In the genomic region with DNA sequence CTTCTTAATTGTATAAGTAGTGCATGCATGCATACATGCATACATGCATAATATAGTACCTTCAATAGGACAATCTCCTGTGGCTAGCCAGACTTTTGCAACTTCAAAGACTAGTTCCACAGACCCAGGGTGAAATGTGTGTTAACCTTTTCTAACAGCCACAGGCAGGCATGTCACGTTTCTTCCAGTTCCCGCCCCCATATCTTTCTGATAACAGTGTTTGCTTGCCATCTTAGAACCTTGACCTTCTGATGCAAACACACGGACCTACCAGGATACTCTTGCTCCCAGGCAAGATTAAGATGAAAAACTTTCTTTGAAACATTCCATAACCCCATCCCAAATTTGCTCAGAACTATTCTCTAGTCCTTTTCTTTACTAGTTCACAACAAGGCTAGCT, we compare ENCODE assay signal across 22 mouse cellular contexts.
DNase-seq lines count a peak whose midpoint lies in the region; ATAC-seq and TF ChIP-seq lines count a peak whose summit lies in the region.
"Had no signal": no experiment of that assay in that cellular context is flagged by ENCODE, and none has a peak within 500 bp of the region (broad histone marks: within the 10 kb centered on the region; RNA-seq: fewer than 3 reads in every experiment).

No protein-coding gene starts in this region.

- ATAC-seq in lung, postnatal 0 days, result 0 out of 2 replicates have a peak, but pooled peaks have one; percentile 49
- peak; percentile 41; the same call in 1 of the 2 replicates for ATAC-seq in liver, postnatal 0 days
- no peak for ATAC-seq in erythroid progenitor cell, adult 5-6 weeks (replicated peaks; ENCODE audit: low FRiP score, poor library complexity, severe bottlenecking)
- ATAC-seq in forebrain, embryonic 12.5 days (ENCODE audit: low FRiP score), result no peak
- ATAC-seq: activated CD4-positive, CD25-positive, alpha-beta regulatory T cell, adult 4 months; forebrain, embryonic 15.5 days; midbrain, embryonic 16.5 days had no signal

- no peaks in the 10 kb centered on the region for H3K36me3 ChIP-seq in lung, postnatal 0 days (ENCODE audit: insufficient read depth, low read length)
- no peaks in the 10 kb centered on the region for H3K36me3 ChIP-seq in liver, postnatal 0 days (replicated peaks; ENCODE audit: insufficient read depth, low read length)
- H3K36me3 ChIP-seq in forebrain, embryonic 12.5 days (replicated peaks), result no peaks in the 10 kb centered on the region
- H3K36me3 ChIP-seq: forebrain, embryonic 15.5 days; midbrain, embryonic 10.5 days had no signal

- no peaks in the 10 kb centered on the region for H3K9me3 ChIP-seq in lung, postnatal 0 days (ENCODE audit: low read length)
- no peaks in the 10 kb centered on the region for H3K9me3 ChIP-seq in liver, postnatal 0 days (ENCODE audit: low read length)
- no peaks in the 10 kb centered on the region for H3K9me3 ChIP-seq in forebrain, embryonic 12.5 days
- H3K9me3 ChIP-seq: forebrain, embryonic 15.5 days; midbrain, embryonic 10.5 days had no signal

- no peak for TF ChIP-seq CTCF in lung, postnatal 0 days (IDR thresholded peaks at IDR 0.05)
- no peak for TF ChIP-seq CTCF in lung, adult 2 months (IDR thresholded peaks at IDR 0.05; ENCODE audit: insufficient read depth, low read length)
- no peak for TF ChIP-seq CTCF in liver, postnatal 0 days (IDR thresholded peaks at IDR 0.05; ENCODE audit: low read depth)

- H3K4me2 ChIP-seq in lung, postnatal 0 days (replicated peaks; ENCODE audit: low read depth, low read length), result no peak overlapping the region
- H3K4me2 ChIP-seq in liver, postnatal 0 days (ENCODE audit: low read depth, low read length), result no peak overlapping the region
- H3K4me2 ChIP-seq in forebrain, embryonic 12.5 days, result no peak overlapping the region
- H3K4me2 ChIP-seq: forebrain, embryonic 15.5 days; hindbrain, embryonic 14.5 days had no signal

- no peak overlapping the region for H3K9ac ChIP-seq in lung, postnatal 0 days (replicated peaks; ENCODE audit: low read depth)
- no peak overlapping the region for H3K9ac ChIP-seq in liver, postnatal 0 days (replicated peaks)
- H3K9ac ChIP-seq in forebrain, embryonic 12.5 days, result no peak overlapping the region
- H3K9ac ChIP-seq: forebrain, embryonic 15.5 days; hindbrain, embryonic 14.5 days had no signal

- TF ChIP-seq POLR2A in lung, adult 2 months (IDR thresholded peaks at IDR 0.05; ENCODE audit: borderline replicate concordance, extremely low read depth, low read depth, low read length), result no peak

- TF ChIP-seq EP300 in lung, postnatal 0 days (IDR thresholded peaks at IDR 0.05), result no peak
- TF ChIP-seq EP300 in liver, postnatal 0 days (IDR thresholded peaks at IDR 0.05; ENCODE audit: low read depth), result no peak

- no peaks in the 10 kb centered on the region for H3K27me3 ChIP-seq in lung, postnatal 0 days (replicated peaks; ENCODE audit: insufficient read depth, low read length)
- no peaks in the 10 kb centered on the region for H3K27me3 ChIP-seq in liver, postnatal 0 days (ENCODE audit: insufficient read depth, low read length)
- H3K27me3 ChIP-seq in forebrain, embryonic 12.5 days, result no peaks in the 10 kb centered on the region
- H3K27me3 ChIP-seq: forebrain, embryonic 15.5 days had no signal

- 24% methylated on average over 3 of the region's 3 CpGs for WGBS in lung, postnatal 0 days
- 45% methylated on average over 3 of the region's 3 CpGs for WGBS in lung, adult 2 months
- WGBS in liver, postnatal 0 days (ENCODE audit: insufficient replicate concordance), result 35% methylated on average over 3 of the region's 3 CpGs
- WGBS in forebrain, embryonic 12.5 days, result 68% methylated on average over 3 of the region's 3 CpGs

- DNase-seq in adrenal gland, adult 2 months, result peak; percentile 12
- no peak for DNase-seq in adrenal gland, postnatal 36 days
- peak; percentile 34 for DNase-seq in lung, postnatal 0 days (ENCODE audit: low spot score)
- no peak for DNase-seq in lung, adult 2 months
- no peak for DNase-seq in liver, postnatal 0 days
- no peak for DNase-seq in kidney, postnatal 25 days
- DNase-seq: adrenal gland, postnatal 10 days; cerebellum, adult 2 months; cerebellum, postnatal 36 days; gastrocnemius, postnatal 36 days; heart, postnatal 4 days; kidney, adult 18-20 months; right cerebral cortex, postnatal 4 days had no signal

- no peaks in the 10 kb centered on the region; the same call in 1 of the 2 replicates for H3K4me1 ChIP-seq in lung, postnatal 0 days (ENCODE audit: insufficient read depth, low read depth, low read length)
- H3K4me1 ChIP-seq in lung, adult 2 months (ENCODE audit: control insufficient read depth, insufficient read depth, low read length), result no peaks in the 10 kb centered on the region
- H3K4me1 ChIP-seq in liver, postnatal 0 days (ENCODE audit: insufficient read depth), result peaks cover 26% of the 10 kb centered on the region
- H3K4me1 ChIP-seq in forebrain, embryonic 12.5 days, result no peaks in the 10 kb centered on the region
- H3K4me1 ChIP-seq: forebrain, embryonic 15.5 days; midbrain, embryonic 10.5 days had no signal

- H3K4me3 ChIP-seq in lung, postnatal 0 days (ENCODE audit: low read depth, low read length), result no peak overlapping the region
- no peak overlapping the region for H3K4me3 ChIP-seq in lung, adult 2 months (replicated peaks; ENCODE audit: extremely low read depth, low read depth, low read length)
- H3K4me3 ChIP-seq in liver, postnatal 0 days (ENCODE audit: low read depth, low read length), result no peak overlapping the region
- H3K4me3 ChIP-seq in forebrain, embryonic 12.5 days (replicated peaks), result no peak overlapping the region
- H3K4me3 ChIP-seq: forebrain, embryonic 15.5 days; left cerebral cortex, adult 2 months; midbrain, embryonic 10.5 days; myocyte had no signal

- H3K27ac ChIP-seq in lung, postnatal 0 days (ENCODE audit: low read length), result no peak overlapping the region
- H3K27ac ChIP-seq in liver, postnatal 0 days (ENCODE audit: low read depth), result no peak overlapping the region
- no peak overlapping the region for H3K27ac ChIP-seq in forebrain, embryonic 12.5 days
- H3K27ac ChIP-seq: forebrain, embryonic 15.5 days; hindbrain, embryonic 14.5 days; left cerebral cortex, adult 2 months; midbrain, embryonic 10.5 days had no signal

Comparison
In these comparisons a context has a peak if more than half of its experiments do, and no peak if none do; other contexts are left out.
1. DNase-seq: peak in adrenal gland, adult 2 months (single experiment) and lung, postnatal 0 days (single experiment); none in adrenal gland, postnatal 36 days (0 of 2), lung, adult 2 months (single experiment), liver, postnatal 0 days (single experiment) and kidney, postnatal 25 days (0 of 2).
2. ATAC-seq: peak in lung, postnatal 0 days (single experiment) and liver, postnatal 0 days (single experiment); none in erythroid progenitor cell, adult 5-6 weeks (single experiment) and forebrain, embryonic 12.5 days (single experiment).